Mouse (Mus musculus) erythroblast, adult 5-6 weeks (primary cell): Measurements from ENCODE around the gene Rgs16. TPM values are rescaled to one million over a fixed set of nuclear protein-coding genes. Genes with fewer than 3 reads are reported as not detected.
"Not testable (repeated sequence)": the region's sequence is repeated elsewhere in the genome, so short reads cannot be mapped to it uniquely, and the experiment has no call there.

ENCODE experiments used
- ATAC-seq: replicated peaks from 2 replicates; pipeline ENCODE4 v1.8.0; 2016; ENCODE audit warnings: moderate number of reproducible peaks, mild to moderate bottlenecking, moderate TSS enrichment, inconsistent platforms; ENCODE audit not compliant: poor library complexity, low FRiP score, severe bottlenecking
- total RNA-seq, 2 experiments: library from RNA; stranded (forward) in 1 of 2; stranded (reverse) in 1 of 2; fragments of 150-400 nt in 1 of 2; fragments of 200-764, 138-1000 nt in 1 of 2; gene quantifications; 2 replicates each; pipeline versions ENCODE4 v1.2.3 to v1.2.4; 2015 to 2017; ENCODE audit warnings: low replicate concordance in 2 of 2

Rgs16 gene
- total RNA-seq, 2 experiments from 2014 or later = not detected

DNA sequence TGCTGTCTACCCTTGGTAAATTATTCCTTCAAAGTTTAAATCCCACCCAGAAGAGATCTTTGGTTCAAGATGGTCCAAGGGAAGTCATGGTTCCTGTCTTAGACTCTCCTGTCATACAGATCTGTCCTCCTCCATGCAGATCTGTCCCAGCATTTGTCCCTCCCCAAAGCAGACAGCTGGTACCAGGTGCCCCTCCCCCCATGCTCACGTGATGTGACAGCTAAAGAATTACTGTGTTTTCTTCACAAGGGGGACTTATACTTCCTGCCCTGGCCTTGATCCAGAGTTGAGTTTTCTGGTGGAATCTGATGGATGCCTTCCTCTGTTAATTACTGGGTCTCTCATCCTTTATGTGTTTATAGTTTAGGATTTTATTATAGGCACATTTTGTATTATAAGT is 8.4 kb downstream of the Rgs16 start:
- ATAC-seq = peak; percentile 63

DNA sequence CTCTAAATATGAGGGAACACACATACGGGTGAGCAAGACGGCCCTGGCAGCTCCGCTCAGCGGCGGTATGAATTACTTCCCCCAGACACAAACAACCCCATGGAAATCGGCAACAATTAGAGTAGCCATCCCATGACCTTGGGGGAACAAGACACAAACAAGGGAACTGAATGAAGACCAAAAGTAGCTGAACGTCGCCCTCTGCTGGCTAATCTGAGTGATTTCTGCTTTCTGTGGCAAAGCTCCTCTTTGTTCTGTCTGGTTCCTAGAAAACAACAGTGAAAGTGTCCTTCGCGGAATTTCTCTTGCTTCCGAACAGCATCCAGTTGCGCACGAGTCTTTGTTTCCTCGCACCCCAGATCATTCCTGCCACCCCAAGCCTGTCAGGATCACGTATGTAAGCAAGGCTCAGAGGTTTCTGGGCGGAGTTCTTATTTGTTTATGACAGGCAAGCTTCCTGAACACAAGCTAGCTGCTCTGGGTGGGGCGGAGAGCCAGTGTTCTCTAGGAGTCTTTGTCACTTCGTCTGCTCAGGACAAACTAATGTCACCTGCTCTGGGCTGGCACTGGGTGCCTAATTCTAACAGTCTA is 9.2 kb downstream of the Rgs16 start, which contains the start of gene Rnasel:
TSS of gene Rnasel (plus strand) at position 216 of the 591 bp plus-strand sequence.
- peak; percentile 65 for ATAC-seq

- ATAC-seq = peak; percentile 44
Measured at GRCm38 (mm10) chr1:153750054-153750453, 9.9 kb downstream of the Rgs16 start.

- peak; percentile 42 for ATAC-seq
Measured at GRCm38 (mm10) chr1:153751763-153752301, 11.7 kb downstream of the Rgs16 start.

DNA sequence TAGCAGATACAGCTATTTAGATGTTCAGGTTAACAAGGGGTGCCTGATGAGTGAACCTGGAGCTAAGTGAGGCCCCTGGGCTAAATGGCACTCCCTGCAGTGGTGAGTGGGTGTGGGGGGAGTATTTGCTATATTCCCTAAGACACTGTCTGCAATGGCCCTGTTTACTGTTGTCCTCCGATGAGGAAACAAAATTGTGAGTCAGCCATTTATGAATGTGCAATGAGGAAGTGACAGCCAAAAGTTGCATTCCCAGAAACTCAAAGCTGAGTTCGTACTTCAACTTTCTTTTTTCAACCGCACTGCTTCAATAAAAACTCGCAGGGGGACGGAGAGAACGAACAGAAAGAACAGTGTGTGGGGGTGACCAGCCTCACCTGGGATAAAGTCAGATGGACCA is 12.4 kb downstream of the Rgs16 start:
- ATAC-seq = no peak

DNA sequence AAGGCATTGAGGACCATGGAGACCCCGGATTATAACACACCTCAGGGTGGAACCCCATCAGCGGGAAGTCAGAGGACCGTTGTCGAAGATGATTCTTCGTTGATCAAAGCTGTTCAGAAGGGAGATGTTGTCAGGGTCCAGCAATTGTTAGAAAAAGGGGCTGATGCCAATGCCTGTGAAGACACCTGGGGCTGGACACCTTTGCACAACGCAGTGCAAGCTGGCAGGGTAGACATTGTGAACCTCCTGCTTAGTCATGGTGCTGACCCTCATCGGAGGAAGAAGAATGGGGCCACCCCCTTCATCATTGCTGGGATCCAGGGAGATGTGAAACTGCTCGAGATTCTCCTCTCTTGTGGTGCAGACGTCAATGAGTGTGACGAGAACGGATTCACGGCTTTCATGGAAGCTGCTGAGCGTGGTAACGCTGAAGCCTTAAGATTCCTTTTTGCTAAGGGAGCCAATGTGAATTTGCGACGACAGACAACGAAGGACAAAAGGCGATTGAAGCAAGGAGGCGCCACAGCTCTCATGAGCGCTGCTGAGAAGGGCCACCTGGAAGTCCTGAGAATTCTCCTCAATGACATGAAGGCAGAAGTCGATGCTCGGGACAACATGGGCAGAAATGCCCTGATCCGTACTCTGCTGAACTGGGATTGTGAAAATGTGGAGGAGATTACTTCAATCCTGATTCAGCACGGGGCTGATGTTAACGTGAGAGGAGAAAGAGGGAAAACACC is 13.7 kb downstream of the Rgs16 start:
- no peak for ATAC-seq

GRCm38 (mm10) chr1:153764136-153764535 is 24.0 kb downstream of the Rgs16 start:
- ATAC-seq = no peak

DNA sequence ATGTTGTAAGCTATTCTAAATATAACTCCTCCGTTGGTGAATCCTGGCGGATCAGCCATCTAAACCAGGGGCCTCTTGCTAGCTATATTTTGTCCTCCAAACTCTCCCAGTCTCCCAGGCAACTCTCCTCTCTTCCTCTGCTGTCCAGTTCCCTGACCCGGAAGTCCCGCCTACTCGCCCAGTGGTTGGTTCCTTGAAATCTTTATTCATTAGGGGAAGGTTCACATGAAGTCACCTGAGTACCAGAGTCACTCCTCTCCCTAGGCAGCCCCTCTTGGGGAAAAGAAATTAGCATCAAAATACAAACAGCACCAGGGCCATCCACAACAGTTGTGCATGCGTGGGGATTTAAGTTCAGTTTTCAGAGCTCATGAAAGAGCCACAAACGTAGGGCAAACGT is 26.1 kb downstream of the Rgs16 start:
- no peak for ATAC-seq

- no peak for ATAC-seq
Measured at GRCm38 (mm10) chr1:153767281-153767680, 27.1 kb downstream of the Rgs16 start.

DNA sequence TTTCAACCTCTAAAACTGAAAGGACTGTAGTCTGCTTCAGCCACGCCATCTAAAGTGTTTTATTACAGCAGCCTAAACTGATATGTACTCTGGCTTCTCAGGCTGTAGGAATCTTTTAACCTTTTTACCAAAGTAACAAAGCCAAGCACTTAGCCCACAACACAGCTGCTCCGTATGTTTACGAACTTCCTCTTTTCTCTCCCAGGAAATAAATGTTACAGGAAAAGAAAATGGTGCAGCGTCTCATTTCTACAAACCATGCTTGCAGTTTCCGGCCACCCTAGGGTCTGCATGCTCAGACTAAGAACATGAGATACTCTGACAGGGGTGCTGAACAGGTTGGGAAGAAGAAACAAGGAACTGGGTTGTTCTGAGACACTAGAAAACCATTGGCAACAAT is 28.3 kb downstream of the Rgs16 start:
- no peak for ATAC-seq

DNA sequence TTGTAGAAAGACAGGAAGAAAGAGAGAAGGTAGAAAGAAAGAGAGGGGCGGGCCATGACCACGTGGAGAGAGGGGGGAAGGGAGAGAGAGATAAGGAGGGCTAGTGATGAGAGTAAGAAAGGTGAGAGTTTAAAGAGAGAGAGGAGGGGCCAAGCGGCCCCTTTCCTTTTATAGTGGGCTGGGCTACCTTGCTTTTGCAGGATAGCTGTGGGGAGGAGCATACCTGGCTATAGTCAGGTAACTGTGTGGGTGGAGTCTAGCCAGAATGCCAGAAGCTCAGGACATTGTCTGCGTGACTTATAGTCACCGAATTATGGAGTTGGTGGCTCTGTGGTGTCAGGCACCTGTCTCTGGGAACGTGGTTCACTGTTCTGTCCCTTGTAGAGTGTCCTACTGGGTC is 29.4 kb downstream of the Rgs16 start:
- not testable (repeated sequence) for ATAC-seq

DNA sequence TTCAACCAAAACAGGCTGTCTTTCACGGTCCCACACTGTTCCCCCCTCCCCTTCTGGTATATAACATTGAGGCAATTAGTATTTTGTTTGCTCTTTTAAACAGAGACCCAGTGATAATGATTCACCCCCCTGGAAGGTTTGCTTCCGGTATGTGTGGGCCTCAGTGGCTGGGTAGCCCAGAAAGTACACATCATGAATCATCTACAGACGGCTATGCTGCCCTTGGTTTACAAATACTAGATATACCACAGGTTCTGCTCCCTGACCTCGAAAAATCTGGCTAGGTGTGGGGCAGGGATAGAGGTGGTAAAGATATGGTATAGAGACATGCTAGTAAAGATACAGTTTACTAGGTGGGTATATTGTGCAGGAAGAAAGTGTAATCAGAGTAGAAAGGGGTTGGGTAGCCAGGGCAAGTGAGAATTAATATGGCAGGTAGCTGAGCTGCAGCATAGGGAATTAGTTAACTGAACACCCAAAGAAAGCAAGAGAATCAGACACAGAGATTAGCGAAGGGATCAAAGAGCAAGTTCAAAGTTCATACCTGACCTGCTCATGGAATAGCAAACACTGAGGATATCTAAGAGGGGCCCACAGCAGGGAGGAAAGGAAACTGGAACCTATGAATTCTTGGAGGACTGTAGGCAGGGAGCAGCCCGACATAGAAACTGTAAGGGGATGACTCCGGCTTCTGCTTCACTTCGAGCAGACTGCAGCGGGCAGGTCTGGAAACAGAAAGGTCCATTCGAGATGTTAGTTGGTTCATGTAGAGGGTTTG is 30.0 kb downstream of the Rgs16 start:
- no peak for ATAC-seq

DNA sequence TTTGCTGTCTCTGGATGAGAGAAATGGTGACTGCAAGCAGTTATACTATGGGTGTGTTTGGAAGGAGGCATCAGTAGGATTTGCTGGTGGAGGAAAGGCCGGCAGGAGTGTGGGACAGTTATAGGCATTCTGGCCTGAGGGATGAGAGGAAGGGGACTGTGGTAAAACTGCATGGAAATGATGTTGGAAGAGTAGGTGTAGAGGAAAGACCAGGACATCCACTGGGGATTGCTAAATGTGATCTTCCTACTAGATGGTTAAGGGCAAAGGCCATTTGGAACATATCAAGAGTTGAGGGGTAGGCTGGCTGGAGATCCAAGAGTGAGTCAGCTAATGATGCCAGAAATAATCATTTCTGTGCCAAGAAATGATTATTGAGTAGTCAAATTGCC is 30.6 kb downstream of the Rgs16 start:
- no peak for ATAC-seq

DNA sequence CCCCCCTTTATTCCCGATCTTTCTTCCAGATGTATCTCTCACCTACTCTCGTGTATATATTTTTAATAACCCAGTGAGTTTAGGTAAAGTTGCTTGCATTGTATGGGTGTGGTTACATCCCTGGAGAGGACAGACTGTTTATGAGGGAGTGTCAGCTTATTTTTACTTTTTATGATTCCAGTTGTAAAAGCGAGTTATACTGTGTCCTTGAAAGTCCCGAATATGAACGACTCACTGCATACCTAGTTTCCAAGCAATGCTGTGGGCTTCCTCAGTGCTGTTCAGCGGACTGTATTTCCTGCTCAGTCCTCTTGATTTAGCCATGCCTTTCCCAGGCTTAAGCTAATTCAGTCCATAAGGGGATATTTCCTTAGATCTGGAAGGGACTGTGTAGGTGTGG is 35.0 kb downstream of the Rgs16 start:
- no peak for ATAC-seq

DNA sequence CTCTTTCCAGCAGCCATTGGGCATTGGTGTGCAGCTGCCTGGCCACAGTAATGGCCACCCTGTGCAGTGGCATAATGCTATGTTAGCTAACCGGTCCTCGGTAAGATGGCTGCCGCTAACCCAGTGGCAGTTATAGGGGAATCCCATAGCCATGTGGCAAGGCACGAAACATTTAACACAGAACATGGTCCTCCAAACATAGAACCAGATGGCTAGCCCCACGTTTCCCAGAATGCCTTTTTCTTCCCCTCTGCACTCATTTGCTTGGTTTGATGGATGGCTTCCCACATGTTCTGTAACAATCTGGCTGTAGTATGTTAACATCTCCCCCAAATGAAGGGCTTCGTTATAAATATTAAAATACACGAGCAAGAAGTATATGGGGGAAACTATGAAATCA is 36.1 kb downstream of the Rgs16 start:
- ATAC-seq = no peak

DNA sequence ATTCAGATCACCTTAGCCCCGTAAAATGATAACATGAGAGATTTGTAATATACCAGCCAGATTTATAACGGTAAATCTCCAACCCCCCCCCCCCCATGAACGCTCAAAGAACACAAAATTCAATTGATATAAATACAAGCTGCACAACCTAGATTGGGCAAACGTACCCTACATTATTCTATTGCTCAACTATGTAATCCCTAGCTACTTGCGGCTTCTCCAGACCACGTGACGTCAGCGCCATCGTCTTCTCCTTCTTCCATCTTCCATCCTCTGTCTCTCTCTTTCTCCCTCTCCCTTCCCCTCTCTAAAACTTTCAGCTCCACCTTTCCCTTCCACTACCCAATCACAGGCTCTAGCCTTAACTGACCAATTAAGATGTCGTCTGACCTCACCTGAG is 38.1 kb downstream of the Rgs16 start:
- ATAC-seq = no peak

- ATAC-seq = no peak
Measured at GRCm38 (mm10) chr1:153783339-153783738, 43.2 kb downstream of the Rgs16 start.

GRCm38 (mm10) chr1:153785608-153786007 is 45.5 kb downstream of the Rgs16 start:
- no peak for ATAC-seq

DNA sequence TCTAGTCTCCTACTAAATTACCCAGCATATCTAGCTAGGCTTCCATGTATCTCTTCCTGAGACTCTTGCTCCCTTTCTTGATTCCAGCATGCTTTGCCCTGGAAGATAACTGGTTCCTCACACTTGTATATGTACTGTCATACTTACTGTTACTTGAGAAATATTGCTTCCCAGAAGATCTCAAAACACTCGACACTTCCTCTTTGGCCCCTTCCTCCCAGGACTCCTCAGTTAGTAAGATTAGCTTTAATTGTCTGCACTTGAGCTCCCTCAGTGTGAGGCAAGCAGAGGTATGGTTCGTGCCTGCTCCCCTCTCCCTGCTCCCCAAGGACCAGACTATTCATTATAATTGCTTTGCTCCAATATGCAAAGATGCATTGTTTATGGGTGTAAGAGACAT is 50.6 kb downstream of the Rgs16 start:
- ATAC-seq = no peak

DNA sequence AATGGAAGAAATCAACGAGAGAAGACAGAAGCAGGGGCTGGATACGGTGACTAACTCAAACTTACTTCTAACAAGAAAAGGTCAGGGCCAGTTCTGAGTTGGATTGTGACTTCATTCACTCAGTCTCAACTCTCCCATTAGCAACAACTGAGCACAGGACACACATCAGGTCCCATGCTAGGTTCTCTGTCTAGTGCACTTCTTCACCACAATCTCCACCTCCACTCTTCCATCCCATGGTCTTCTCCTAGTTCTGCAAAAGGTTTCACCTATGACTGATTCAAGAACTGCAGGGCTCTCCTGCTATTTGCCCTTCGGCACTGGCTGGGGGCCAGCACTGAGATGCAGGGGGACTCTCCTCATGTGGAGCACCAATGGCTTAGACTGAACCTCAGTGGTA is 54.1 kb downstream of the Rgs16 start:
- no peak for ATAC-seq
